Mouse (Mus musculus): Measurements from ENCODE around the gene Olfr395. TPM values are rescaled to one million over a fixed set of nuclear protein-coding genes. Genes with fewer than 3 reads are reported as not detected.
"Not testable (repeated sequence)": the region's sequence is repeated elsewhere in the genome, so short reads cannot be mapped to it uniquely, and the experiment has no call there.

Olfr395 gene
- total RNA-seq (2015; ENCODE audit: low replicate concordance) (not detected in 2 replicates), total RNA-seq (2017; ENCODE audit: low replicate concordance) (not detected in 2 replicates)

DNA sequence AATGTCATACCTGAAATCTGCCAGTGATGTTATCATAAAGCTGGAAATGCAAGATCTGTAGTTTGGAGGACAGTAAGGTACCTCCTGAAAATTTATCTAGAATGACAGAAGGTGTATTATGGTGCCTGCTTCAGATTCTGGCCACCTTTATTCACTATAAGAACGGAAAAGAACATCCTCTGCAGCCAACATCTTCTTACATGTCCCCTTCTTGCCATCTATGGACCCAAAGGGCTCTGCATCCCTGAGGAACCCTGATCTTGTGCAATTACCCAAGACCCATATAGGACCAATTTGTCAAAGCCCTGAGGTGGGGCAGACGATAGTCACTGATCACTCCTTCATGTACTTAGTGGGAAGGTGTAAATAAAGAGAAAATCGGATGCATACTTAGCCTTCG is at the start of gene Olfr395:
Gene Olfr395 (minus strand): TSS at position 101 of the 400 bp plus-strand sequence.
- not testable (repeated sequence) for ATAC-seq (replicated peaks; ENCODE audit: low FRiP score, poor library complexity, severe bottlenecking)

DNA sequence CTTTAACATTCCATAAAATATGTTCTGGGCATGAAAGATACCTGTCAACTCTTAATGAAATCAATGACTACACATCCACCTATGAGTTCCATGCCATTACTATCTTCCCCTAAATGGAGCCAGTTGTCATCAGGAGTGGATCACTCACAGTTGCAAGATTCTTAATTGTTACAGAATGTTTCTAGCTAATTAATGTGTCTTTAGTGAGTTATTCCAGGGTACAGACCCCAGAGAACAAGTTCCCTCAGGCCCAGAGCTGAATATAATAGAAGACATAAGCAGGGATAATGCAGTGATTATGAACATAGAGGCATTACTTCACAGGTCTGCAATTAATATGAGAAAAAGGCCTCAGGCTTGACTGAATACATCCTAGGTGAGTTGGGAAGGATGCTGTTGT is 27.3 kb upstream of the Olfr395 start, which contains the start of gene Olfr23:
Gene Olfr23 (plus strand): TSS at position 301 of the 400 bp plus-strand sequence.
- ATAC-seq (replicated peaks; ENCODE audit: low FRiP score, poor library complexity, severe bottlenecking) = no peak

DNA sequence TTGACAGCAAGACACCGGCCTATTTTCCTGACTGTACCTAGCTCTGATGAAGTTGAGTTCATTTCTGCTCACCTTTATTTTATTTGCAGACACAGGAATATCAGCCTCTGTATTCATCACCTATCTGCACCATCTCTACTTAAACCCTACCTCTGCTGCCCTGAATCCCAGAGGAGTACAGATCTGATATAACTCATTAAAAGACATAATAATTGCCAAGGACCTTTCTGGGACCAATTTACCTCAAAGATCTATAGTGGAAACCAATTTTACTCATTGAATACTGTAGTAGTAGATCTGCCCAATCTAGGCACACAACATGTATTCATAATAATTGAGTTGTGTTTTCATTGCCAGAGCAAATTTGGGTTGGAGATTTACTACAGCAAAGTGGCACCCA is 18.4 kb downstream of the Olfr395 start, which contains the start of gene Olfr394:
Gene Olfr394 (minus strand): TSS at position 101 of the 400 bp plus-strand sequence.
- no peak for ATAC-seq (replicated peaks; ENCODE audit: low FRiP score, poor library complexity, severe bottlenecking)

Other genes starting within 250 kb of the Olfr395 start
- not detected in 2 replicates for gene Zfp735, start 220.5 kb downstream of the Olfr395 start, total RNA-seq (2015; ENCODE audit: low replicate concordance)
- not detected in 2 replicates for gene Zfp735, start 220.5 kb downstream of the Olfr395 start, total RNA-seq (2017; ENCODE audit: low replicate concordance)
- gene Olfr389, start 128.6 kb downstream of the Olfr395 start, total RNA-seq (2015; ENCODE audit: low replicate concordance) = not detected in 2 replicates
- not detected in 2 replicates for gene Olfr389, start 128.6 kb downstream of the Olfr395 start, total RNA-seq (2017; ENCODE audit: low replicate concordance)
- not detected in 2 replicates for gene Olfr390, start 126.3 kb downstream of the Olfr395 start, total RNA-seq (2015; ENCODE audit: low replicate concordance)
- not detected in 2 replicates for gene Olfr390, start 126.3 kb downstream of the Olfr395 start, total RNA-seq (2017; ENCODE audit: low replicate concordance)
- not detected in 2 replicates for gene Olfr391-ps, start 106.2 kb downstream of the Olfr395 start, total RNA-seq (2015; ENCODE audit: low replicate concordance)
- not detected in 2 replicates for gene Olfr391-ps, start 106.2 kb downstream of the Olfr395 start, total RNA-seq (2017; ENCODE audit: low replicate concordance)
- gene Olfr392, start 92.2 kb downstream of the Olfr395 start, total RNA-seq (2015; ENCODE audit: low replicate concordance) = not detected in 2 replicates
- 0.51 TPM in 1 of 2 replicates, not detected in the other for gene Olfr392, start 92.2 kb downstream of the Olfr395 start, total RNA-seq (2017; ENCODE audit: low replicate concordance)
- not detected in 2 replicates for gene Olfr393, start 57.8 kb downstream of the Olfr395 start, total RNA-seq (2015; ENCODE audit: low replicate concordance)
- gene Olfr393, start 57.8 kb downstream of the Olfr395 start, total RNA-seq (2017; ENCODE audit: low replicate concordance) = not detected in 2 replicates
- gene Olfr394, start 18.5 kb downstream of the Olfr395 start, total RNA-seq (2015; ENCODE audit: low replicate concordance) = not detected in 2 replicates
- gene Olfr394, start 18.5 kb downstream of the Olfr395 start, total RNA-seq (2017; ENCODE audit: low replicate concordance) = under 0.01 TPM in 1 of 2 replicates, not detected in the other
- not detected in 2 replicates for gene Olfr23, start 27.4 kb upstream of the Olfr395 start, total RNA-seq (2015; ENCODE audit: low replicate concordance)
- not detected in 2 replicates for gene Olfr23, start 27.4 kb upstream of the Olfr395 start, total RNA-seq (2017; ENCODE audit: low replicate concordance)
- not detected in 2 replicates for gene Olfr397, start 51.5 kb upstream of the Olfr395 start, total RNA-seq (2015; ENCODE audit: low replicate concordance)
- gene Olfr397, start 51.5 kb upstream of the Olfr395 start, total RNA-seq (2017; ENCODE audit: low replicate concordance) = 0.28 TPM in 1 of 2 replicates, not detected in the other
- gene Olfr398, start 81.1 kb upstream of the Olfr395 start, total RNA-seq (2015; ENCODE audit: low replicate concordance) = not detected in 2 replicates
- gene Olfr398, start 81.1 kb upstream of the Olfr395 start, total RNA-seq (2017; ENCODE audit: low replicate concordance) = not detected in 2 replicates
- gene Olfr139, start 147.3 kb upstream of the Olfr395 start, total RNA-seq (2015; ENCODE audit: low replicate concordance) = not detected in 2 replicates
- gene Olfr139, start 147.3 kb upstream of the Olfr395 start, total RNA-seq (2017; ENCODE audit: low replicate concordance) = not detected in 2 replicates
- not detected in 2 replicates for gene Olfr399, start 147.3 kb upstream of the Olfr395 start, total RNA-seq (2015; ENCODE audit: low replicate concordance)
- not detected in 2 replicates for gene Olfr399, start 147.3 kb upstream of the Olfr395 start, total RNA-seq (2017; ENCODE audit: low replicate concordance)
- not detected in 2 replicates for gene Zfp616, start 160.7 kb upstream of the Olfr395 start, total RNA-seq (2015; ENCODE audit: low replicate concordance)
- not detected in 2 replicates for gene Zfp616, start 160.7 kb upstream of the Olfr395 start, total RNA-seq (2017; ENCODE audit: low replicate concordance)
- not detected in 2 replicates for gene Olfr401, start 204.4 kb upstream of the Olfr395 start, total RNA-seq (2015; ENCODE audit: low replicate concordance)
- not detected in 2 replicates for gene Olfr401, start 204.4 kb upstream of the Olfr395 start, total RNA-seq (2017; ENCODE audit: low replicate concordance)
- gene Olfr402, start 244.2 kb upstream of the Olfr395 start, total RNA-seq (2015; ENCODE audit: low replicate concordance) = not detected in 2 replicates
- not detected in 2 replicates for gene Olfr402, start 244.2 kb upstream of the Olfr395 start, total RNA-seq (2017; ENCODE audit: low replicate concordance)